Mouse (Mus musculus) heart, embryonic 10.5 days (tissue): ENCODE measurements around the gene Sdc1. TPM values are rescaled to one million over a fixed set of nuclear protein-coding genes. Genes with fewer than 3 reads are reported as not detected.

Experiments
- polyA plus RNA-seq: library from polyadenylated mRNA; unstranded; fragments of >200 nt; fragmentation: Nextera tagmentation; extraction: Ambion mirVana; gene quantifications from 2 replicates; pipeline ENCODE4 v1.2.1, GENCODE M21; 2016

Gene Sdc1
- polyA plus RNA-seq, 1 experiment from 2014 or later, result 75.8 TPM

Other genes starting within 250 kb of the Sdc1 start
- gene Slc7a15, start 172.3 kb upstream of the Sdc1 start, polyA plus RNA-seq, result not detected in 2 replicates
- 37.3 and 42.5 TPM in 2 replicates for gene Pum2, start 97.2 kb upstream of the Sdc1 start, polyA plus RNA-seq
- gene Laptm4a, start 150.3 kb downstream of the Sdc1 start, polyA plus RNA-seq, result 199 and 219 TPM in 2 replicates
- 1.7 and 2.5 TPM in 2 replicates for gene Matn3, start 176.6 kb downstream of the Sdc1 start, polyA plus RNA-seq
- gene Wdr35, start 202.6 kb downstream of the Sdc1 start, polyA plus RNA-seq, result 14.6 and 15.1 TPM in 2 replicates